Mouse (Mus musculus): ENCODE measurements at regions not wholly inside any gene's neighbourhood (a gene's known extent, or its start where the extent isn't known, plus 50 kb on each side); places are given as distances from the start of the nearest gene placed in this dataset.
A peak's percentile ranks its signal among the peaks of the same experiment; 100 is the strongest.

- no peak for DNase-seq (ENCODE audit: low spot score)
Observed at GRCm38 (mm10) chr13:116795041-116795440, 230.3 kb downstream of the Parp8 start.

DNA sequence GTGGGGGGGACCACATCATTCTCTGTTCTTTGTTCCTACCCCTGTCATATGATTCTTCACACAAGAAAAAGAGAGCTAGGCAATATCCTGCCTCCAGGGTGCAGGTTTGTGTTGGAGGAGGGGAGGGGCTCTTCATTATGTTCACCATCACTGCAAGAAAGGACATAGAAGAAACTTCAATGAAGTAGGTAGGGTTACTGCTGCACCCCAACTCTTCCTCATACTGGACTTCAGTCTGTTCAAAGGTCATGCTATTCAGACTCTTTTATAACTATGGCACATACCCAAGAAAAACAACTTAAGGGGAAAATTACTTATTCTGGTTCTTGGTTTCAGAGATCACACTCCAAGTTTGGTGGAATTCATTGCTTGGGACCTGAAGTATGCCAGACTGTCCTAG lies 243.7 kb downstream of the Parp8 start:
- no peak for DNase-seq (ENCODE audit: low spot score)

- no peak for DNase-seq (ENCODE audit: low spot score)
Observed at GRCm38 (mm10) chr13:116765491-116765890, 259.8 kb downstream of the Parp8 start.

GRCm38 (mm10) chr13:116759912-116760311 lies 265.4 kb downstream of the Parp8 start:
- DNase-seq (ENCODE audit: low spot score), result no peak

DNA sequence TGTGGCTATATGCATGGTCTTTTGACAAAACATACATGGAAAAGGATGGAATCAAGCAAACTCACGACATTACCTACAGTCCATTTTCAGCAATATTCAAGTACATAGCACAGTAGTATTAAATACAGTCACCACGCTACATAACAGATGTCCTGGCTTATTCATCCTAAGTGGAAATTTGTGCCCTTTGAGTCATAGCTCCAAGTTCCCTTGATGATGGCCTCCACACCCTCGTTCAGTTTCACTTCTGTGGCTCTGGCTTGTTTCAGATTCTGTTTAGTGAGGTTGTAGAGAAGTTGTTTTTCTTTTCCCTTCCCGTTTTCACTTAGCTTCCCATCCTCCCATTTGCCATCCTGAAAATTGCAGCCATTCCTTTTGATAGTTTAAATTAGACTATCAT lies 284.5 kb downstream of the Parp8 start:
- no peak for DNase-seq (ENCODE audit: low spot score)

- no peak for DNase-seq (ENCODE audit: low spot score)
Observed at GRCm38 (mm10) chr13:116723361-116724153, 301.8 kb downstream of the Parp8 start.

GRCm38 (mm10) chr13:116714809-116715208 lies 310.5 kb downstream of the Parp8 start:
- no peak for DNase-seq (ENCODE audit: low spot score)

GRCm38 (mm10) chr13:116711866-116712593 lies 313.3 kb downstream of the Parp8 start:
- DNase-seq (ENCODE audit: low spot score), result peak; percentile 17

DNA sequence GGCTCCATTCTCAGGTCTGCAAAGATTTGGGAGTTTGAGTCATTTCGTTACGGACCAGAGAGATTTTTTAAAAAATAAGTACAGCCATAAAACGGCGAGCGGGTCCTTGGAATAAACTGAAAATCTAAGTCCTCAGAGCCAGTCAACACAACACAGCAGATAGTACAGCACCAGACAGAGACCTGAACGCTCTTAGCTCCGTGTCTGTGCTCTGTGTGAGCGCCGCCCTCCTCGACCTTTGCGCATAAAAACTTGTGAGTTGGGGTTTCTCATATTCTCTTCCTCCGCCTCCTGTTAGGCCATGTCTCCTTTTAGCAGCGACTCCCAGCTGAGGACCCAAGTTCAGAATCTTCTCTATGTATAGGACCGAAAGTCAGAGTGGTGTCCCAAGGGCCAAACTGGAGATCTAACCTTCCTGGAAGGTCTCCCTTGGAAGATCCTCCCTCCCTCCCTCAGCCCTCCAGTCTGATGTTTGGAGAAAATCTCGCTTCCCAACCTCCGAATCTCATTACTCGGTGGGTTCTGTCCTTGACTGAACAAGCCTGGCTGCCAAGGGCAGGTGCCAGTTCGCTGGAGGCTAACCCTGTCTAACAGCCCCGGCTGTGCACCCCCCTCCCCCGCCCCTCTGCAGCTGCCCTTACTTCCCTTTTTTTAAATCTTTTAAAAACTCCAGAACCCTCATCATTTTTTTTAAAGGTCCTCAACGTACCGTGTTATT lies 314.0 kb downstream of the Parp8 start:
- no peak for DNase-seq (ENCODE audit: low spot score)

DNA sequence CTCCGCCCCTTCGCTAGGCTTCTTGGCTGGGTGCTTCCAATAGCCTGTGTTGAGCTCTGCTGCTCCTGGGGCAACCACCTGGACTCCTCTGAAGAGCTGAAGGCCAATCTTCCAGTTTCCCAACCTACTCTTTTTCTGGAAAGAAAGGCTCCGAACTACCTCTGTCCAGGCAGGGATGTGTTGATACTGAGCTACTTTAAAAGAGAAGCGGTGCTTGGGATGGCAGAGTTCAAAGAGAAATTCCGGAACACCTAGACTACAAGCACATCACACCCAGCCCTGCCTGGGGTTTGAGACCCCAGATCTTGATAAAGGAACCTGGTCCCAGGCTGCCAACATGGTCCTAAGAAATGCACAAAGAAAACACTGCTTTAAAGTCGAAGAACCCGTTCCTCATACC lies 315.7 kb downstream of the Parp8 start:
- no peak for DNase-seq (ENCODE audit: low spot score)

DNA sequence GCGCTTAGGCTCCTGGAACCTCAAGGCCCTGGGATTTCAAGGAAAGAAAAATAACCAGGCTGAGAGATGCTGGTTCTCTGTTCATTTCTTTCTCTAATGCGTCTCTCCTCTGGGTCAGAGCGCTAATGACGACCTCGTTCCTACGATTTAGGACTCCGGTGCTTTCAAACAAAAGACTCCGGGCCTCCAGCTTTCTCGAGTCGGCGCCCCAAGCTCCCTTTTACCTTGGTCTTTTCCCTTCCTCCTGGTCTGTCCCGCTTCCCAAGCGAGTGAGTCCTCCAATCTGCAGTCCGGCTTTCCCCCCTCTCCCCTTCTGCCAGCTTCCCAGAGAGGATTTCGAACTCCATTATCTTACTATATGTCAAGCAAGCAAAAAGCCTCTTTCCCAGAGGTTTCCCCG lies 316.5 kb downstream of the Parp8 start:
- no peak for DNase-seq (ENCODE audit: low spot score)

- DNase-seq (ENCODE audit: low spot score), result no peak
Observed at GRCm38 (mm10) chr13:116708456-116708780, 316.9 kb downstream of the Parp8 start.

- no peak for DNase-seq (ENCODE audit: low spot score)
Observed at GRCm38 (mm10) chr13:116707621-116708455, 317.5 kb downstream of the Parp8 start.

DNA sequence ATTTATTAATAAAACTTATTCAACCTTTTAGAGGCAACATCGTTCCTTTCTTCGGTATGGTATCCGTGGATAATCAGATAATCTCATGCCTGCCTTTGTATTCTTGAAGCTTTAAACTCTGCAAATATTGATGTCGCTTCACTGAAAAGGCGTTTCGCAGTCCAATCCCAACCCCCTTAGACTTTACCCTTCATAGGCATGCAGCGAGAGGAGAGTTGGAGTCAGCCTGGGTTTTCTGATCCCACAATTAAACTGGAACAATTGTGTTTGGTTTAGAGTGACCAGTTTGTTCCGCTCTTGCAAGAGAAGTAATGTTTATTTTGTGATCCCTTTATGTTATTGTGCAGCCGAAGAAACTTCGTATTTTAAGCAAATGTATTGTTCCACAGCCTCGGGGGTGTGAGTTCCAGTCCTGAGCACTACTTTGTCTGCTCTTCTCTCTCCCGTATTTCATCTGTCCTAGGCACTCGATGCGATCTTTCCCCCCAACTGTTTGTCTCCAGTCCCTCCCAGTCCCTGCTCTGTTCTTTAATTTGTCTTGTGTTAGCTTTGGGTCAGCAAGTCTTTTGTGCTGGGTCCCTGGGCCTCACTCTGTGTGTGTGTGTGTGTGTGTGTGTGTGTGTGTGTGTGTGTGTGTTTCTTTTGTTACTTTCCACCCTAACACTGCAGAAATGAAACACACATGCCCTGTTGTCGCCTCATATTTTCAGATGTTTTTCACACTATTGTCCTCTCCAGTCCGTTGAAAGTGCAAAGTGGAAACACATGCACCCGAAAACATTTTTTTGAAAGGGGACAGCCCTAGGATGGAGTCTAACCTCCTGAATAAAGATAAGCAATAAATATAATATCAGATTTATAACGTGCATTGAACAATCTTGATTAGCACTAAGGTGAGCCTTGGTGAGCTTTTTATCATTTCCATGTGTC lies 318.7 kb downstream of the Parp8 start:
- DNase-seq (ENCODE audit: low spot score), result no peak

- no peak for DNase-seq (ENCODE audit: low spot score)
Observed at GRCm38 (mm10) chr13:116705611-116706386, 319.5 kb downstream of the Parp8 start.

- no peak for DNase-seq (ENCODE audit: low spot score)
Observed at GRCm38 (mm10) chr13:116688714-116689113, 336.6 kb downstream of the Parp8 start.

Data from testis, postnatal 14 days (tissue).